Mouse (Mus musculus) thymus, postnatal 14 days (tissue): Measurements from ENCODE around the gene Apaf1.

Experiments
- DNase-seq: peaks from one replicate; pipeline ENCODE4 v3.0.0; 2021

The Apaf1 gene

GRCm38 (mm10) chr10:91082550-91083392, at the start of gene Apaf1, which contains the start of gene Ikbip:
TSS of gene Apaf1 (minus strand) at chr10:91082770.
TSS of gene Ikbip (plus strand) at chr10:91082940.
- DNase-seq: peak; percentile 100

- DNase-seq: no peak
Measured at GRCm38 (mm10) chr10:91131565-91131964, 49.0 kb upstream of the Apaf1 start.

- DNase-seq: no peak
Measured at GRCm38 (mm10) chr10:91130792-91131191, 48.2 kb upstream of the Apaf1 start.

- DNase-seq: no peak
Measured at GRCm38 (mm10) chr10:91128551-91129160, 46.1 kb upstream of the Apaf1 start.

- DNase-seq: no peak
Measured at GRCm38 (mm10) chr10:91127395-91127794, 44.8 kb upstream of the Apaf1 start.

GRCm38 (mm10) chr10:91126618-91127355, 44.2 kb upstream of the Apaf1 start:
- no peak for DNase-seq

- peak; percentile 99 for DNase-seq
Measured at GRCm38 (mm10) chr10:91123828-91124822, 41.6 kb upstream of the Apaf1 start, which contains the start of gene Slc25a3. TSS of gene Slc25a3 (minus strand) at chr10:91124059.

GRCm38 (mm10) chr10:91123281-91123827, 40.8 kb upstream of the Apaf1 start:
- DNase-seq: peak; percentile 80

- no peak for DNase-seq
Measured at GRCm38 (mm10) chr10:91122646-91123045, 40.1 kb upstream of the Apaf1 start.

- DNase-seq: no peak
Measured at GRCm38 (mm10) chr10:91116958-91117357, 34.4 kb upstream of the Apaf1 start.

GRCm38 (mm10) chr10:91109841-91110240, 27.3 kb upstream of the Apaf1 start:
- no peak for DNase-seq

GRCm38 (mm10) chr10:91105981-91106380, 23.4 kb upstream of the Apaf1 start:
- DNase-seq: no peak

- no peak for DNase-seq
Measured at GRCm38 (mm10) chr10:91102799-91103590, 20.4 kb upstream of the Apaf1 start.

GRCm38 (mm10) chr10:91101936-91102335, 19.4 kb upstream of the Apaf1 start:
- DNase-seq: no peak

- DNase-seq: no peak
Measured at GRCm38 (mm10) chr10:91100101-91100500, 17.5 kb upstream of the Apaf1 start.

- no peak for DNase-seq
Measured at GRCm38 (mm10) chr10:91098056-91098455, 15.5 kb upstream of the Apaf1 start.

- no peak for DNase-seq
Measured at GRCm38 (mm10) chr10:91094251-91095104, 11.9 kb upstream of the Apaf1 start.

GRCm38 (mm10) chr10:91092812-91093211, 10.2 kb upstream of the Apaf1 start:
- no peak for DNase-seq

GRCm38 (mm10) chr10:91083393-91083927, 890 bp upstream of the Apaf1 start:
- no peak for DNase-seq
